Mouse (Mus musculus) hindlimb bud, embryonic 11.5 days (tissue): ENCODE data around the gene Rcan1.
"Not testable (repeated sequence)": the region's sequence is repeated elsewhere in the genome, so short reads cannot be mapped to it uniquely, and the experiment has no call there.

Source experiments
- DNase-seq: peaks from one replicate; pipeline ENCODE4 v3.0.0-alpha.2; 2012; ENCODE audit warnings: low read depth, low spot score; ENCODE audit errors: extremely low spot score

The Rcan1 gene

DNA sequence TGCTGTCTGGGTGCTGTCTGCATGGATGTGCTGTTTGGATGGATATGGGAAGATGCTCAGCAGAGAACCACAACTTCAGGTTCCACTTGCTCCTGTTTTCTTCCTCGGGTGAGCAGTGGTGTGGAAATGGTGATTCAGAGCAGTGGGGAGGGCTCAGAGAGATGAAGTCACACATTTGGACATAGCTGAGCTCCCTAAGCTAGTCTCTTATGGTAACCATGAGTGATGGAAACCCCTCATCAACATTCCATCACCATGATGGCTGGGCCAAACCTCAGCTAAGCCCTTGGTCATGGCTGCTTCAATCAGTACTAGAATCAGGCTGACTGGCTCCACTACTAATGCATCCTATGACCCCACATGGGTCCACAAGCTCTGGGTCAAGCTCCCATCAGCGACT lies 30.9 kb downstream of the Rcan1 start:
- DNase-seq: no peak

DNA sequence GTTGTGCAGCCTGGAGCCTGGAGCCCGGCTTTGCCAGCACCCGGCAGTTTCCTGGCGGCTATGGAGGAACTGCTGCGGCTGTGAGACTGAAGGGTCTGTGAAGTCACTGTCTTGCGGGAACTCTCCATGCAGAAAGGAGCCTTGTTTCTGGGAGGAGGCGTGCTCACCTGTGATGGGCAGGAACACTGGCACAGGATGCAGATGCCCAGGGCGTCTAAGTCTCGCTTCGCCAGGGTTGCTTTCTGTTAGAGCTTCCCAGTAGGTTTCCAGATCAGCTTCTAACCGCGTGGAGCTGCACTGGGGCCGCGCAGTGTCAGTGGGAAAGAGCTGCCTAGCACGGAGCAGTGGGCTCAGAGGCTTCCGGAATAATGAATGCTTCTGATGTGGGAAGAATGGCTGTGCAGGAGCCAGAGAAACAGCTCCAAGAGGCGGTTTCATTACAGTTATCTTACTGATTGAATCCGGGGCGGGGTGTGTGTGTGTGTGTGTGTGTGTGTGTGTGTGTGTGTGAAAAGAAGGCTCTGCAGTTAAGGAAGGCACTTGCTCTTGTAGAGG lies 35.2 kb downstream of the Rcan1 start:
- DNase-seq: no peak

DNA sequence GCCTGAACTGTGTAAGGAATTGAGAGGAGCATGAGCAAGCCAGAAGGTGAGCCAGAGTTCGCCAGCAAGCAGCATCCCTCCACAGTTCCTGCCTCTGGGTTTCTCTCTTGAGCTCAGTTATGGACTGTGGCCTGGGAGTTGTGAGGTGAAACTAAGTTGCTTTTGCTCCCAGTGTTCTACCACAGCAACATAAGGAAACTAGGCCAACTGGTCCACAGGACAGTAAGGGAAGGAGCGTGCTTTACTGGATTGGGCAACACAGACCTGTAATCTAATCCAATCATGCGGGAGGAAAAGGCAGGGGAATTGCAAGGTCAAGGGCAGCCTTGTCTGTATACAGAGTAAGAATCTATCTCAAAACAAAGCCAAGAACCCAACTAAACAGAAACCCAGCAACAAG lies 37.5 kb downstream of the Rcan1 start:
- DNase-seq: no peak

DNA sequence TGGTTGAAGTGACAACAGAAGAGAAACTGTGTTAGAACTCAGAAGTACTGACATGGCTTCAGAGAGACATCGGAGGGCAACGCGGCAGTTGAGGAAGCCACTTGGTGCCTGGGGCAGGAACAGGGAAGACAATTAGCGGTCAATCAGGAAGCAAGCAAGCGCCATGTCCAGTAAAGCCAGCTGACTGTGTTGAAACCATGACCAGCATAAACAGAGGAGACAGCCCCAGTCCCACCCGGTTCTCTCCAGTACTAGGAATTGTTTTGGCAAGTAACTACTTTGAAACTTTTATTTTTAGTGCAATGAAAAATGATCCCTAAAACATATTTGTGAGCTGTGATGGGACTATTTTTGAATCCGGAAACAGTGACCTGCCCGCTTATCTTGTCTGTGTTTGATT lies 39.9 kb downstream of the Rcan1 start:
- no peak for DNase-seq

DNA sequence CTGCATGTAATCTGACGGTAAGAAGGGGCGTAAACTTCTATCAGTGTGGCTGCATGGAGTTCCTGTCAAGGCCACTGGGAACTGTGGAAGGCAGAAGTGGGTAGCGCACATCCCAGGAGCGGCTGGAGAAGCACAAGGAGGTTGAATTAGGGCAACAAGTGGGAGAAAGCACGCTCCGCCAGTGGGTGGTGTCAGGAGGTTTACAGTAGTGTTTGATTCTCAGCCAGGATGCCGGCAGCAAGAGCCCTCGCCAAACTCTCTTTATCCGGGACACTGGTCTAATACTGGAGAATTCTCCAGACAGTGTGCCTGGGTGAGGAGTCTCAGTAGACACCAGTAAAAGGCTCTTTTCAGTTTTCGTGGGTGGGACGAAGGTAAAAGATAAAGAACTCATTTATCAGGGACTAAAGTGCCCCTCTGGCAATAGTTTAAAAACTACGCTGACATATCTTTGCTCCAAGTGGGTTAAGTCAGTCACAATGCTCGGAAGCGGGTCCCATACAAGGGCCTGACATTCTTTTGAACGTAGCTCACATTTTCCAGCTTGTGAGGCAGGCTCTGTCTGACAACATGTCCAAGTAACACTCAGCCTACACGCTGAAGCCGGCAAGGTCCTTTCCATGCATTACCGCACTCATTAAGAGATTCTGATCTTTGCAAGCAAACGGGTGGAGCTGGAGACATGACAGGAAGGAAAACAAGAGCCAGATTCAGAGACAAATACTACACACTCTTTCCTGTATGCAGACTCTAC lies 42.3 kb downstream of the Rcan1 start:
- no peak for DNase-seq

DNA sequence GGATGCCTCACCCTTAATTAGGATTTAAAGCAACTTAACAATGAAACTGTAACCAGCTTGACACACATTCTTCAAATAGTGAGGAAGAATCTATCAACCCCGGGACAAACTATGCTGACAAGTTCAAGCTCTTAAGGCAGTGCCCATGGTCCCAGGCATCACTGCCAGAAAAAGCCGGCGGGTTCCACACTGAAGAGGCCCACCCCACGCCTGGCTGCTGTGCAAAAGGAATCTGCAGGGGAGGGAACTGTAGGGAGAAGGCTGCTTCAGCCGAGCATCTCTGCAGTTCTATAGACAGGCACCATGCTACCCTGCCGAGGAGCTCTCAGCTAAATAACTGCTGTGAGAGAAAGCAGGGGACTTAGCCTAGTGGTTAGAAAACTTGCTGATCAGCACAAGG lies 44.0 kb downstream of the Rcan1 start:
- DNase-seq: no peak

DNA sequence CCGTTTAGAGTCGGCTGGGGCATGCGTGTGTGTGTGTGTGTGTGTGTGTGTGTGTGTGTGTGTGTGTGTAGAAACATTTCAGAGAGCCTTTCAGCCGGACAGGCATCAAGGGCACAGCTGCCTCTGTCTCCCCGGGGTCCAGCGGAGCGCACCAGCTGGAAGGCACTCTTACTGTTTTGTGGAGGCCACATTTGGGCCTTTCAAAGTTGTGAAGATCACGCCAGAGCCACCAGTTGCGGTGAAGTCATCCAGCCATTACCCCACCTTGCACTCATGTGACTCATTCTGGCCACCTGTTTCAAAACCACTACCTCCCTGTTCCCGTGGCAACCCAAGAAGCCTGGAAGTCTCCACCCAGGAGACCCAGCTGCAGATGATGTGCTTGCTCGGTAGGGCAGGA lies 44.8 kb downstream of the Rcan1 start:
- no peak for DNase-seq

DNA sequence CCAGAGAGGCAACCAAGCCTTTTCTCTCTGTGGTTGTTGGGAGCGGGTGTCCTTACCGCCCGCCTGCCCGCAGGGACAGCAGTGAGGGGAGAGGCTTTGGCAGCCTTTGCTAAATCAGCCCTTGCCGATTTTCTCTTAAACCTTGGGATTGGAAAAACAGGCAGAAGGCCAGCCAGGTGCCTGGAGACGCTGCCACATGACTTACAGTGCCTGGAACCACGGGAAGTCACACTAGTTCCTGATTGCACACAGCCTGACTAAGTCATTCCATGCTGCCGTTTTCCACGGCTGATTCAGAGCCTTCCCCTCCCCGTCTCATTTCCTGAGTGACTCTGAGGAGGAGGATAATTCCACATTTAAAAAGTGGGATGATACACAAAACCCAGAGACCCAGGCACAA lies 47.3 kb downstream of the Rcan1 start:
- no peak for DNase-seq

DNA sequence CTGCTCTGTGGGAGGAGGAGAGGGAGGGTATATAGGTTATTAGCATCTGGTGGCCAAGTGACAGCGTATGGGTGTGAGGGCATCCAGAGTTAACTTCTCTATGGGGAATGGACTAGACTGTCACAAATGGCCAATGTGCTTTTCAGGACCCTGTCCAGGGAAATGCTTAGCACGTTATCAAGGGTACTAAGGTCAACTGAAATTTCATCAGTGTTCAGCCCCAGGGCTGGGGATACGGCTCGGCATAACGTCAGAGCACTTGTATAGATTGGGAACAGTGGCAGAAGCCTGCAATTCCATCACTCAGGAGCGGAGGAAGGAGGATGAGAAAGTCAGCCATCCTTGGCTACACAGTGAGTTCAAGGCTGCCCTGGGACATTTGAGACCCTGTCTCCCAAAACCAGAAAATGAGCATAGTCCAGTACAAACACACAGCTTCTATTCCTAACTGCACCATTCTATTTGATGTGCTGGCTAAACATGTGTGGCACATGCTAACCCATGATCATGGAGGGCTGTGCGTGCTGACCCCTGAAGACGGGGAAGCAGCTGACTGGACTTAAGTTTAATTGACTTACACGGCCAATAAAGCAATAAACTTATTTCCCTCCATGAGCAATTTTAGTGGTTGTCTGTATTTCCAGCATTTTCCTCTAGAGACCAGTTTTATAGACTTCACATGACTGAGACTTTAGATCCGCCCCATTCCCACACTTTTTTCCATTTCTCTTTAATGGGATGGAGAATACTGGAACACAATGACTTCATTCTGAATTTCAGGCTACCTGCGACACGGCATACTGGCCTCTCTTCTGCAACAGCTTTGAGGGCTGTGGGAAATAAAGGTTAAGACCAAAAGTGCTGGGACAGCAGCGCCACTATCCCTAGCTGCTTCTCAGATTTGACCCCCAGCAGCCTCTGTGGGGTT lies 48.0 kb downstream of the Rcan1 start:
- no peak for DNase-seq

DNA sequence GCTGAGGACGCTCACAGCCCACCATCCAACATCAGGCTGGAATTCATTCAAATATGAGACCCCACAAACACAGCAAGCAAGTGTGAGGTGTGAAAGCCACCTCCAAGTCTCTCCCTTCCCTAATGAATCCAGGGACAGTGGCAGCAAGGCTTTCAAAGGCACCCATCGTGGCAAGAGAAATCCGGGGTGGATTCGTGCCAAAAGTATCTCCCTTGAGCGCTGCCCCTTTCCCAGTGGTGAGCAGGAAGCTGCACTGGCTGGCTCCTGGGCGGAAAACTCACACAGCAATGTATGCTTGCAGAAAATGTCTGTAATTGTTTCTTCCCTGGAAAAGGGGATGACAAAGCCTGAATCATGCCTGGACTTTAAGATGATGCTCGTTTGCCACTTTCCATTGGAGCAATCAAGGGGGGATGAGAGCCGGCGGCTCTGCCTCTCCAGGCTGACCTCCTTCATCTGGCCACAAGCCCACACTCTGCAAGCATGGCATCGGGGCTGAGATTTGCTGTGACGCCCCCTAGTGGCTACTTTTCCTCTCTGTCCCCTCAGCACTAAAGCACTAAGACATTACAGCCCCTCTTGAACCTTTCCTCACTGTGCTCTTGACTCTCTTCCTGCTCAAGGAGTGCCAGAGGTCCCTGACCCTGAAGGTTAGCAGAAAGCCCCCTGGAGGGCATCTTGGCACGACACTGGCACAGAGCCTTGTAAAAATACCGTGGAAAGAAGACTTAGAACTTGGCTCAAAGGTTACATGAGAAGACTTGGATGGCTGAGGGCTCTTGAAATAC lies 49.3 kb downstream of the Rcan1 start:
- DNase-seq: no peak

DNA sequence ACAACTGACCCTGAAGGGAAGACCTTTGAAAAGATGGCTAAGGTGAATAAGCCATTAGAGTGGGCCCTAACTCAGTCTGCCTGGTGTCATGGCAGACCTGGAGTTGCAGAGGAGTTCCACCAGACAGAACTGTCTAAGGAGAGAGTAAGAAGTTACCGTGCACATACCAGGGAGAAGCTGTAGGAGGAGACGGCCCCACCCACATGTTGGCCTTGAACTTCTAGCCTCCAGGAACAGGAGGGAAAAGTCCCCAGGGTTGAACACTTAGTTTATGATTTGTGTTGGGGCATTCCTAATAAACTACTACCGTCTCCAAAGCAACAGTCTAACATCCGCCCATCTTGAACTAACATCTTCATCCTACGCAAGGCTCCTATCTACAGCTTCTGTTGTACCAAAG lies 50.0 kb downstream of the Rcan1 start:
- DNase-seq: no peak

DNA sequence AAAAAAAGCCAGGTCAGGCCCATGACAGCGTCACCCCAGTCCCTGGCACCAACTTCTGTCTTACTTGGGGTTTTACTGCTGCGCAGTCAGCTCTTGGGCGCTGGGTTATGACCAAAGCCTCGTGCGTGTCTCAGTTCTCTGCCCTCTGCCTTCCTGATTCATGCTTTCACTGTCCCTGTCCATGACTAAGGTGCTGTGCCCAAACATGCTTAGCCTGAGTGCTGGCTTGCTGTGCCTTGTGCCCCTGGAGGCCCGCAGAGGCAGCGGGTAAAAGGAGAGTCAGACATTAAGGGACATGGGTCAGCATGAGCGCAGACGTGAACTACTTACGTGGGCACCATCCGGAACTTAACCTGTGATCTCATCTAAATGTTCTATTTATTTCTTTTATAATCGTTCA lies 51.6 kb downstream of the Rcan1 start:
- DNase-seq: no peak

DNA sequence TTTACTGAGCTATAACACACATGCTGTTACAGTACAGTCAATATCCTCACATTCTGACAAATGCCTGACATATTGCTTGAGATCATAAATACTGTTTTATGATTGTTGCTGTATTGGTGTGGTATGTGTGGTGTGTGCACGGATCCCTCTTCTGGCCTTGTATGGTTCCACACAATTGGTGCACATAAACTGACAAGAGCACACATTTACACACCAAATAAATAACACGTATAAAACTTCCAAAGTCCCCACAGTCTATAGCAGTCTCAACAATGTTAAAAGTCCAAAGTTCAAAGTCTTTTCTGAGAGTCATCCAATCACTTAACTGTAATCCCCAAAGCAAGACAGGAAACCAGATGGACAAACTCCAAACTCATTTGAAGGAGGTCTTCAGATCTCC lies 53.4 kb downstream of the Rcan1 start:
- DNase-seq: no peak

DNA sequence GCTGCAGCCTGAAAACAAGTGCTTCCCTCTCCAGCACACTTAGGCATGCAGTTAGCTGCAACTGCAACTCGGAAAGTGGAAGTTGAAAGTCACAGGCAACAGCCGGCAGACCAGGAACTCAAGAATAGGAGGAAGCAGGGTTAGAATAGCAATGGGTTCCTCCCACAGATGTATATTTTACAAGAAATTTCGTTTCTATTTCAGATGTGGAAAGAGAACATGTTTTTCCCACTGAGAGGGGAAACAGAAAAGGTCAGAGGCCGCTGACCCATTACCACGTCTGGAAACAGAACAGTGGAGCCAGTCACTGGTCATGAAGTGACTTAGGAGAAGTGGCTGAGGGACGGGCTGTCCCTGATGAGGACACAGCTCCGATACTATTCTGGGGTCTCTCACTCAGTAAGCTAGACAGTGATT lies 55.0 kb downstream of the Rcan1 start:
- DNase-seq: no peak

DNA sequence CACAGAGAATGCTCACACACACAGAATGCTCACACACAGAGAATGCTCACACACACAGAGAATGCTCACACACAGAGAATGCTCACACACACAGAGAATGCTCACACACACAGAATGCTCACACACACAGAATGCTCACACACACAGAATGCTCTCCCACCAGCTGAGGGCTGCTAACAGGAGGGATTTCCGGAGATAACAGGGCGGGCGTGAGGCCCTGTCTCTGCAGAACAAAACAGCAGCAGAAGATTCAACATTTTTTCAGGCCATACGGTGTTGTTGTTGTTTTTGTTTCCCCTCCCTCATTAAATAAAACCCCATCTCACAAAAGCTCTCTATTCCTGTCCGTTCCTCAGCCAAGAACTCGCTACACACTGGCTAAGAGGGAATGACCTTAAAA lies 55.6 kb downstream of the Rcan1 start:
- DNase-seq: not testable (repeated sequence)

DNA sequence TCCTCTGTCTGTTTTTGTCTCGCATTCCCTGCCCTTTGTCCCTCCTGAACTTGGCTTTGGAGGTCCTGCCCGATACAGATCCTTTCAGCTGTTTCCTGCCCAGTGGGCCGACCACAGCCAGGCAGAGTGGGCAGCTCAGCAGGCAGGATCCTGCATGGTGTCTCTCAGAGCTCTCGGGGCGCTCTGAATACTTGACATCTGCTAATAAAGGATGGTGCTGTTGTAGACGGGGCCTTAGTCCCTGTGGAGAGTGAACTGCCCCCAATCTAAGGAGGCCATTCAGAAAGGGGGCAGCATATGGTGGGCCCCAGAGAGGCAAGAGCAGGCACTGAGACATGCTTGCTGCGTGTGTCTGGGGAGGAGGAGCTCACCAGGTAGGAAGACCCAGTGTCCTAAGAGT lies 57.8 kb downstream of the Rcan1 start:
- no peak for DNase-seq

DNA sequence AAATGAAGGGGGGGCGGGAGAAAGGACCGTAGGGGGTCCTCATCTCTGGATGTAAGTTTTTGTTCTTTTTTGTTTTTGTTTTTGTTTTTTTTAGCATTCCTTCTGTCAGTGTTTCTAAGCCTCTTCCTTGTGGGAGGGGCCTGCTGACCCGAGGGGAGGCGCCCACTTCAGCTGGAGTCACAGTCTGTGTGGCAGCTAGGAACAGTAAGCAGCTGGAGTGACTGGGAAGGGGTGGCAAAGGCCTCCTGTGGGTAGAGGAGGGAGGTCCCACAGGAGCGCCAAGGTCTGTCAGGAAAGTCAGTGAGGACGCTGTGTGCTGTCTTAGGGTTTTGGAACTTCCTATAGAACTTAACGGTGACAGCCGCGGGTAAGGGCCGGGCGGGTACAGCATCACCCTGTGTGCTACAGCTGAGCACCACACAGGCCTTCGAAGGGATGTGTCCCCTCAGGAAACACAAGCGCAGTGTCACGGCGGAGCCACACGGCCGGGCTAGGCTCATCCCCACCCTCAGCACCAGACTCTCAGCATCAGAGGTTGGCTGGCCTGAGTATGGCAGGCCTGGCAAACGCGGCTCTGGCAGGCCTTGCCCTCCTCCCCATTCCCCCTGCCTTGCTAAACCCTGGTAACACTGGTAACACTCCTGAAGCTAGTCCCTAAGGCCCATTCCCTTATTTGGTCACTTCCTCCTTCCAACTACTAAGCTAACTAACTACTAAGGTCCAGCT lies 58.5 kb downstream of the Rcan1 start:
- DNase-seq: no peak

DNA sequence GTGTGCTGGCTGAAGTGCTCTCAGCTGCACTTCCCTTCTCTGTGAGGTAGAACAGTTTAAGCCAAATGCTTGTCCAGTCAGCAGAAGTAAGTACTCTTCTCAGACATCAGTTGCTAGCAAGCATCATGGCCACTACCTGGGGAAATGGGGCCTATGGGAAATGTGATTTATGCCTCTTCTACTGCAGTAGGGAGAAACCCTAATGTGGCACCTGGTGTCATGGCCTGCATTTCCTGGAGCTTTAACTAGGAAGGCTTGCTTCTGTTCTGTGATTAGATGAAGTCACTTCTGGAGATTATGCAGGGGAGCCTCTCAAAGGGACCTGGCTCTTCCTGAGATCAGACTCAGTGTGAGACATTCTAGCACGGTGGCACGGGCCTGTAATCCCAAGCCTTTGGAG lies 60.3 kb downstream of the Rcan1 start:
- DNase-seq: no peak

DNA sequence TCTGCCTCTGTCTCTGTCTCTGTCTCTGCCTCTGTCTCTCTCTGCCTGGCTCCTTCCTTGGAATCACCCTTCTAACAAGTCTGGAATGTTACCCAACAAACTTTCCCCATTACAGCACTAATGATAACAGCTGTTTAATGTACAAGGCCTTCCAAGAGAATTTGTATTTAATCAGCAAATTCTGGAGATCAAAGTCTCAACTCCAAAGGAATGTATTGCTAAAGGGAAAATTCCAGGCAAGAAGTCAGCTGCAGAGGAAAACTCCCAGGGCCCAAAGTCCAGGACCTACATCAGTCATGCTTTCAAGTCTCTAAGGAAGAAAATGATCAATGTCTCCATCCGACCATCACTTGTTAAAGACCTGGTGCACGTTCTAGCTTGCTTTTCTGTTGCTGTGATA lies 62.8 kb downstream of the Rcan1 start:
- no peak for DNase-seq

DNA sequence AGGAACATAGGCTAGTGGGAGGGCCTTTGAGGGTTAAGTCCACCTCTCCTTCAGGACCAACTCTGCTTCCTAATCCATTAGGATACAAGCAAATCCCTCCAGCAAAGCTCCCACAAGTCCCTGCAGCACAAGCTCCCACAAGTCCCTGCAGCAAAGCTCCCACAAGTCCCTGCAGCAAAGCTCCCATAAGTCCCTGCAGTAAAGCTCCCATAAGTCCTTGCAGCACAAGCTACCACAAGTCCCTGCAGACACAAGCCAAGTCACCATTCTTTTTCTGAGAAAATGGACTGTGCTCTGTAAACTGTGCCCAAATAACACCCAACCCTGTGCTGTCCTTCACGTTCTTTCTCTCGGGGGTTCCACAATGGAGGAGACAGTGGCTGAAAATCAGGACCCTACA lies 66.5 kb downstream of the Rcan1 start:
- no peak for DNase-seq

DNA sequence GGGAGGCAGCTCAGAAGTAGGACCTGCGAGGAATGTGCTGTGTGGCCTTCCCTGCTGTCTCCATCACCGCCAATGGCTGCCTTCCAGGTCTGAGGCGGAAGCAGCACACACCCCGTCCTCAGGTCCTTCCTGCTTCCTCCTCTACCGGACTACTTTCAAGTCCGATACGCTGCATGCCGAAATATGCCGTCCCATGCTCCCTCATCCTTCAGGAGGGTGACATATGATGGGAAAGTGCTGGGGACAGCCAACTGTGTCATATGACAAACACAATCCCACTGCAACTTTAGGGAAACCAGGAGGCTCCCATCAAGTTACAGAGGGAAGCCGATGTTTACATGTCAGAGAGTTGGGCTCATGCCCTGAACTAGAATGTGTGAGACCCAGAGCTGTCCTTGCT lies 67.6 kb downstream of the Rcan1 start:
- no peak for DNase-seq
